Mouse (Mus musculus) liver, adult 2 months (tissue): ENCODE results near the gene Phpt1. TPM values are rescaled to one million over a fixed set of nuclear protein-coding genes. Genes with fewer than 3 reads are reported as not detected.
A peak's percentile ranks its signal among the peaks of the same experiment; 100 is the strongest.
"Not testable (repeated sequence)": the region's sequence is repeated elsewhere in the genome, so short reads cannot be mapped to it uniquely, and the experiment has no call there.

ENCODE experiments used
- DNase-seq: peaks from one replicate; pipeline ENCODE4 v3.0.0-alpha.2; 2011; ENCODE audit warnings: low read depth, low spot score; ENCODE audit errors: extremely low read depth
- H3K27ac ChIP-seq: fragments of 200-500 bp; replicated peaks from 2 replicates; pipeline ENCODE4 v1.5.1; 2012; ENCODE audit warnings: low read depth, mild to moderate bottlenecking, control low read depth, inconsistent platforms, low read length; ENCODE audit not compliant: insufficient read depth
- H3K27me3 ChIP-seq: fragments of 200-500 bp; 2 replicates; pipeline ENCODE4 v1.6.1; 2012; ENCODE audit warnings: mild to moderate bottlenecking, moderate library complexity, low read length, inconsistent platforms; ENCODE audit not compliant: control insufficient read depth, insufficient read depth
- H3K36me3 ChIP-seq: fragments of 200-500 bp; 2 replicates; pipeline ENCODE4 v1.6.1; 2012; ENCODE audit warnings: low read length, inconsistent platforms; ENCODE audit not compliant: control insufficient read depth, insufficient read depth
- H3K4me1 ChIP-seq: fragments of 200-500 bp; 2 replicates; pipeline ENCODE4 v1.6.1; 2011; ENCODE audit warnings: low read length; ENCODE audit not compliant: control insufficient read depth, insufficient read depth
- H3K4me3 ChIP-seq: fragments of 200-500 bp; 2 replicates; pipeline ENCODE4 v1.5.1; 2011; ENCODE audit warnings: low read depth, mild to moderate bottlenecking, control low read depth, low read length, moderate library complexity; ENCODE audit not compliant: insufficient read depth
- H3K79me2 ChIP-seq: fragments of 200-500 bp; 2 replicates; pipeline ENCODE4 v1.6.1; 2012; ENCODE audit warnings: inconsistent platforms, mild to moderate bottlenecking, low read length, moderate library complexity; ENCODE audit not compliant: control insufficient read depth, insufficient read depth
- H3K9ac ChIP-seq: fragments of 200-500 bp; 2 replicates; pipeline ENCODE4 v1.6.1; 2012; ENCODE audit warnings: low read depth, mild to moderate bottlenecking, control low read depth, inconsistent platforms, low read length
- CTCF ChIP-seq: fragments of 200-500 bp; IDR thresholded peaks from 2 replicates; pipeline ENCODE4 v1.5.1; 2011; ENCODE audit warnings: low read depth, low read length, control low read depth
- POLR2A ChIP-seq: fragments of 200-500 bp; IDR thresholded peaks from 2 replicates; pipeline ENCODE4 v1.6.1; 2011; ENCODE audit warnings: low read length, control low read depth; ENCODE audit not compliant: insufficient read depth; ENCODE audit errors: extremely low read depth
- WGBS: fragments of 180-500 bp; shearing (Covaris S2); methylation state at CpG from one replicate; pipeline ENCODE4 v1.1.7; 2018; 5-methylcytosine and 5-hydroxymethylcytosine counted together
- polyA plus RNA-seq: library from polyadenylated mRNA; depleted of rRNA; stranded (reverse); fragments of >200 nt; gene quantifications from 2 replicates; pipeline ENCODE4 v1.2.3, GENCODE M21; 2012
- total RNA-seq: library from RNA; depleted of rRNA; stranded (reverse); fragments of >200 nt; gene quantifications from 2 replicates; pipeline ENCODE4 v1.2.3, GENCODE M21; 2014

Gene Phpt1
- total and polyA plus RNA-seq, 2 experiments = 8.2 to 39.4 TPM

GRCm38 (mm10) chr2:25560551-25560950, 14.5 kb downstream of the Phpt1 start:
- no peaks in the 10 kb centered on the region for H3K27me3 ChIP-seq
- 91% methylated on average over 8 of the region's 8 CpGs for WGBS
- H3K27ac ChIP-seq = no peak overlapping the region
- H3K79me2 ChIP-seq = peaks cover 19% of the 10 kb centered on the region
- no peak overlapping the region for H3K4me3 ChIP-seq
- TF ChIP-seq CTCF (no peak), POLR2A (no peak)
- peaks cover 10% of the 10 kb centered on the region for H3K4me1 ChIP-seq
- DNase-seq = no peak
- no peak overlapping the region for H3K9ac ChIP-seq
- peaks cover 35% of the 10 kb centered on the region for H3K36me3 ChIP-seq

GRCm38 (mm10) chr2:25558774-25559173, 16.2 kb downstream of the Phpt1 start:
- TF ChIP-seq CTCF (no peak), POLR2A (no peak)
- peak overlapping the region; percentile 70 for H3K4me3 ChIP-seq
- WGBS = 14% methylated on average over 6 of the region's 6 CpGs

GRCm38 (mm10) chr2:25557964-25558360, 17.1 kb downstream of the Phpt1 start:
- Histone ChIP-seq H3K4me3 (peak overlapping the region; percentile 70), H3K36me3 (peaks cover 33% of the 10 kb centered on the region), H3K4me1 (peaks cover 10% of the 10 kb centered on the region), H3K9ac (peak overlapping the region; percentile 93), H3K79me2 (peaks cover 19% of the 10 kb centered on the region), H3K27me3 (no peaks in the 10 kb centered on the region), H3K27ac (peak overlapping the region; percentile 94)
- peak; percentile 69 for DNase-seq
- TF ChIP-seq POLR2A (no peak), CTCF (no peak)
- under 1% methylated on average over 24 of the region's 24 CpGs for WGBS

More at GRCm38 (mm10) chr2:25558774-25559173, 16.2 kb downstream of the Phpt1 start:
- peaks cover 19% of the 10 kb centered on the region for H3K79me2 ChIP-seq
- H3K27ac ChIP-seq = peak overlapping the region; percentile 94
- peak overlapping the region; percentile 93 for H3K9ac ChIP-seq
- H3K27me3 ChIP-seq = no peaks in the 10 kb centered on the region
- H3K4me1 ChIP-seq = peaks cover 10% of the 10 kb centered on the region
- peak; percentile 83 for DNase-seq
- peaks cover 35% of the 10 kb centered on the region for H3K36me3 ChIP-seq

- peaks cover 28% of the 10 kb centered on the region for H3K36me3 ChIP-seq
- H3K4me3 ChIP-seq = peak within 1 kb of the TSS; percentile 78
- H3K27ac ChIP-seq = peak within 1 kb of the TSS; percentile 94
- TF ChIP-seq CTCF (no peak), POLR2A (peak; percentile 53; the same call in 1 of the 2 replicates)
- H3K4me1 ChIP-seq = peaks cover 10% of the 10 kb centered on the region
- H3K79me2 ChIP-seq = peaks cover 19% of the 10 kb centered on the region
- WGBS = 1% methylated on average over 61 of the region's 61 CpGs
- DNase-seq = peak; percentile 79
- H3K27me3 ChIP-seq = no peaks in the 10 kb centered on the region
- H3K9ac ChIP-seq = peak within 1 kb of the TSS; percentile 93
Observed at GRCm38 (mm10) chr2:25557221-25557963, 17.6 kb downstream of the Phpt1 start, which contains the start of gene Edf1. TSS of gene Edf1 (plus strand) at chr2:25557847.

- no peak overlapping the region for H3K4me3 ChIP-seq
- 62% methylated on average over 1 of the region's 1 CpGs for WGBS
- no peak for TF ChIP-seq CTCF
- TF ChIP-seq POLR2A = no peak
- H3K79me2 ChIP-seq = peaks cover 19% of the 10 kb centered on the region
- peaks cover 10% of the 10 kb centered on the region for H3K4me1 ChIP-seq
- DNase-seq = no peak
- H3K9ac ChIP-seq = no peak overlapping the region
- no peaks in the 10 kb centered on the region for H3K27me3 ChIP-seq
- H3K36me3 ChIP-seq = peaks cover 18% of the 10 kb centered on the region
- H3K27ac ChIP-seq = no peak overlapping the region
Observed at GRCm38 (mm10) chr2:25556296-25556695, 18.7 kb downstream of the Phpt1 start.

- H3K4me3 ChIP-seq, H3K36me3 ChIP-seq, H3K27ac ChIP-seq, H3K9ac ChIP-seq, H3K27me3 ChIP-seq, DNase-seq, H3K4me1 ChIP-seq: not testable (repeated sequence)
- peaks cover 19% of the 10 kb centered on the region for H3K79me2 ChIP-seq
- WGBS = 65% methylated on average over 2 of the region's 2 CpGs
Observed at GRCm38 (mm10) chr2:25555479-25555878, 19.5 kb downstream of the Phpt1 start.

- H3K27me3 ChIP-seq, H3K79me2 ChIP-seq, H3K4me3 ChIP-seq, H3K27ac ChIP-seq, H3K9ac ChIP-seq, H3K36me3 ChIP-seq, H3K4me1 ChIP-seq, DNase-seq: not testable (repeated sequence)
- 95% methylated on average over 4 of the region's 4 CpGs for WGBS
Observed at GRCm38 (mm10) chr2:25553171-25553786, 21.7 kb downstream of the Phpt1 start.
